Mouse (Mus musculus) urinary bladder, postnatal 25 days (tissue): Measurements from ENCODE around the gene Map1lc3a.

ENCODE experiments used
- DNase-seq: peaks from one replicate; pipeline ENCODE4 v3.0.0; 2022; ENCODE audit warnings: low spot score

The Map1lc3a gene

GRCm38 (mm10) chr2:155287456-155288250 lies 11.6 kb downstream of the Map1lc3a start:
- no peak for DNase-seq

GRCm38 (mm10) chr2:155290066-155290465 lies 14.0 kb downstream of the Map1lc3a start:
- no peak for DNase-seq

GRCm38 (mm10) chr2:155293382-155293781 lies 17.3 kb downstream of the Map1lc3a start:
- DNase-seq, result no peak

- DNase-seq, result no peak
Measured at GRCm38 (mm10) chr2:155293946-155294345, 17.8 kb downstream of the Map1lc3a start.

GRCm38 (mm10) chr2:155295453-155295852 lies 19.4 kb downstream of the Map1lc3a start:
- no peak for DNase-seq

- DNase-seq, result no peak
Measured at GRCm38 (mm10) chr2:155299563-155299962, 23.5 kb downstream of the Map1lc3a start.

GRCm38 (mm10) chr2:155308936-155309592 lies 33.0 kb downstream of the Map1lc3a start:
- DNase-seq, result no peak

GRCm38 (mm10) chr2:155313671-155314070 lies 37.6 kb downstream of the Map1lc3a start:
- DNase-seq, result no peak

- DNase-seq, result no peak
Measured at GRCm38 (mm10) chr2:155318618-155319017, 42.5 kb downstream of the Map1lc3a start.

- DNase-seq, result no peak
Measured at GRCm38 (mm10) chr2:155320596-155320995, 44.5 kb downstream of the Map1lc3a start.

GRCm38 (mm10) chr2:155326001-155326400 lies 49.9 kb downstream of the Map1lc3a start:
- DNase-seq, result no peak
